Mouse (Mus musculus): ENCODE results near the gene Pfn1. TPM values are rescaled to one million over a fixed set of nuclear protein-coding genes. Genes with fewer than 3 reads are reported as not detected.

The Pfn1 gene
- 1,781 and 1,801 TPM in 2 replicates for polyA plus RNA-seq (2012; ENCODE audit: insufficient read depth, insufficient read length, missing spikeins)

GRCm38 (mm10) chr11:70654198-70654922 lies at the start of gene Pfn1:
Pfn1 (minus strand) TSS chr11:70654644.
- peaks cover 42% of the 10 kb centered on the region for H3K4me1 ChIP-seq (ENCODE audit: control insufficient read depth, insufficient read depth, low read length)
- TF ChIP-seq CTCF (IDR thresholded peaks at IDR 0.05; ENCODE audit: low read depth, low read length): no peak
- TF ChIP-seq POLR2A (IDR thresholded peaks at IDR 0.05; ENCODE audit: borderline replicate concordance, low read depth, low read length): no peak; the same call in 1 of the 2 replicates
- H3K4me3 ChIP-seq (ENCODE audit: insufficient read depth, low read length): peak within 1 kb of the TSS; percentile 100
- peak within 1 kb of the TSS; percentile 99 for H3K27ac ChIP-seq (ENCODE audit: insufficient read depth, low read depth, low read length)

GRCm38 (mm10) chr11:70702781-70703180 lies 48.3 kb upstream of the Pfn1 start:
- TF ChIP-seq POLR2A (IDR thresholded peaks at IDR 0.05; ENCODE audit: borderline replicate concordance, low read depth, low read length) (no peak), CTCF (IDR thresholded peaks at IDR 0.05; ENCODE audit: low read depth, low read length) (no peak)
- H3K4me3 ChIP-seq (ENCODE audit: insufficient read depth, low read length): peak overlapping the region; percentile 86; the same call in 1 of the 2 replicates
- H3K4me1 ChIP-seq (ENCODE audit: control insufficient read depth, insufficient read depth, low read length): peaks cover 15% of the 10 kb centered on the region
- no peak overlapping the region for H3K27ac ChIP-seq (ENCODE audit: insufficient read depth, low read depth, low read length)

GRCm38 (mm10) chr11:70701984-70702733 lies 47.7 kb upstream of the Pfn1 start:
- H3K4me3 ChIP-seq (ENCODE audit: insufficient read depth, low read length): peak overlapping the region; percentile 86
- peaks cover 15% of the 10 kb centered on the region for H3K4me1 ChIP-seq (ENCODE audit: control insufficient read depth, insufficient read depth, low read length)
- H3K27ac ChIP-seq (ENCODE audit: insufficient read depth, low read depth, low read length): no peak overlapping the region
- no peak for TF ChIP-seq CTCF (IDR thresholded peaks at IDR 0.05; ENCODE audit: low read depth, low read length)

GRCm38 (mm10) chr11:70701221-70701955 lies 46.9 kb upstream of the Pfn1 start:
- Histone ChIP-seq H3K27ac (ENCODE audit: insufficient read depth, low read depth, low read length) (0 out of 2 replicates have a peak overlapping the region, but pooled peaks have one; percentile 55), H3K4me3 (ENCODE audit: insufficient read depth, low read length) (peak overlapping the region; percentile 86), H3K4me1 (ENCODE audit: control insufficient read depth, insufficient read depth, low read length) (peaks cover 15% of the 10 kb centered on the region)
- no peak for TF ChIP-seq CTCF (IDR thresholded peaks at IDR 0.05; ENCODE audit: low read depth, low read length)
- TF ChIP-seq POLR2A (IDR thresholded peaks at IDR 0.05; ENCODE audit: borderline replicate concordance, low read depth, low read length): no peak

GRCm38 (mm10) chr11:70700613-70701012 lies 46.2 kb upstream of the Pfn1 start:
- H3K4me1 ChIP-seq (ENCODE audit: control insufficient read depth, insufficient read depth, low read length): peaks cover 15% of the 10 kb centered on the region
- no peak for TF ChIP-seq CTCF (IDR thresholded peaks at IDR 0.05; ENCODE audit: low read depth, low read length)
- no peak for TF ChIP-seq POLR2A (IDR thresholded peaks at IDR 0.05; ENCODE audit: borderline replicate concordance, low read depth, low read length)
- peak overlapping the region; percentile 55 for H3K27ac ChIP-seq (ENCODE audit: insufficient read depth, low read depth, low read length)
- peak overlapping the region; percentile 86 for H3K4me3 ChIP-seq (ENCODE audit: insufficient read depth, low read length)

- Histone ChIP-seq H3K4me1 (ENCODE audit: control insufficient read depth, insufficient read depth, low read length) (peaks cover 15% of the 10 kb centered on the region), H3K4me3 (ENCODE audit: insufficient read depth, low read length) (peak within 1 kb of the TSS; percentile 86), H3K27ac (ENCODE audit: insufficient read depth, low read depth, low read length) (peak within 1 kb of the TSS; percentile 90)
- TF ChIP-seq POLR2A (IDR thresholded peaks at IDR 0.05; ENCODE audit: borderline replicate concordance, low read depth, low read length) (no peak), CTCF (IDR thresholded peaks at IDR 0.05; ENCODE audit: low read depth, low read length) (no peak)
Measured at GRCm38 (mm10) chr11:70699722-70700556, 45.5 kb upstream of the Pfn1 start, which contains the start of the genes Inca1 and Kif1c. Inca1 (minus strand) TSS chr11:70700155. Kif1c (plus strand) TSS chr11:70700548.

GRCm38 (mm10) chr11:70699051-70699450 lies 44.6 kb upstream of the Pfn1 start:
- peaks cover 15% of the 10 kb centered on the region for H3K4me1 ChIP-seq (ENCODE audit: control insufficient read depth, insufficient read depth, low read length)
- no peak overlapping the region for H3K4me3 ChIP-seq (ENCODE audit: insufficient read depth, low read length)
- no peak overlapping the region for H3K27ac ChIP-seq (ENCODE audit: insufficient read depth, low read depth, low read length)
- TF ChIP-seq CTCF (IDR thresholded peaks at IDR 0.05; ENCODE audit: low read depth, low read length) (no peak), POLR2A (IDR thresholded peaks at IDR 0.05; ENCODE audit: borderline replicate concordance, low read depth, low read length) (no peak)

GRCm38 (mm10) chr11:70697376-70697775 lies 42.9 kb upstream of the Pfn1 start:
- TF ChIP-seq CTCF (IDR thresholded peaks at IDR 0.05; ENCODE audit: low read depth, low read length): no peak
- no peak for TF ChIP-seq POLR2A (IDR thresholded peaks at IDR 0.05; ENCODE audit: borderline replicate concordance, low read depth, low read length)
- H3K27ac ChIP-seq (ENCODE audit: insufficient read depth, low read depth, low read length): no peak overlapping the region
- H3K4me1 ChIP-seq (ENCODE audit: control insufficient read depth, insufficient read depth, low read length): peaks cover 8% of the 10 kb centered on the region
- H3K4me3 ChIP-seq (ENCODE audit: insufficient read depth, low read length): no peak overlapping the region

GRCm38 (mm10) chr11:70693504-70693903 lies 39.1 kb upstream of the Pfn1 start:
- TF ChIP-seq POLR2A (IDR thresholded peaks at IDR 0.05; ENCODE audit: borderline replicate concordance, low read depth, low read length) (no peak), CTCF (IDR thresholded peaks at IDR 0.05; ENCODE audit: low read depth, low read length) (no peak)
- Histone ChIP-seq H3K4me1 (ENCODE audit: control insufficient read depth, insufficient read depth, low read length) (peaks cover 8% of the 10 kb centered on the region), H3K27ac (ENCODE audit: insufficient read depth, low read depth, low read length) (no peak overlapping the region), H3K4me3 (ENCODE audit: insufficient read depth, low read length) (no peak overlapping the region)

All from bone marrow macrophage, adult 2 months (primary cell).